Mouse (Mus musculus) forebrain, embryonic 13.5 days (tissue): ENCODE measurements around the gene Fam43a. TPM values are rescaled to one million over a fixed set of nuclear protein-coding genes. Genes with fewer than 3 reads are reported as not detected.

Experiments used
- ATAC-seq: fragments of 200-750 bp; cut with Nextera tagmentation; 2 replicates; pipeline ENCODE4 v1.8.0; 2017
- H3K27ac ChIP-seq: fragments of 300-500 bp; sonication (generic); 2 replicates; pipeline ENCODE4 v1.5.1; 2015; ENCODE audit warnings: inconsistent platforms, mild to moderate bottlenecking, moderate library complexity
- H3K27me3 ChIP-seq: fragments of 300-500 bp; sonication (generic); 2 replicates; pipeline ENCODE4 v1.6.1; 2015; ENCODE audit warnings: mild to moderate bottlenecking, inconsistent platforms
- H3K36me3 ChIP-seq: fragments of 300-500 bp; sonication (generic); 2 replicates; pipeline ENCODE4 v1.6.1; 2015; ENCODE audit warnings: mild to moderate bottlenecking, inconsistent platforms; ENCODE audit not compliant: poor library complexity, severe bottlenecking
- H3K4me1 ChIP-seq: fragments of 300-500 bp; sonication (generic); 2 replicates; pipeline ENCODE4 v1.6.1; 2015; ENCODE audit warnings: inconsistent platforms
- H3K4me2 ChIP-seq: fragments of 300-500 bp; sonication (generic); 2 replicates; pipeline ENCODE4 v1.6.1; 2015; ENCODE audit warnings: inconsistent platforms, mild to moderate bottlenecking, moderate library complexity
- H3K4me3 ChIP-seq: fragments of 300-500 bp; sonication (generic); 2 replicates; pipeline ENCODE4 v1.5.1; 2015; ENCODE audit warnings: mild to moderate bottlenecking, inconsistent platforms
- H3K9ac ChIP-seq: fragments of 300-500 bp; sonication (generic); 2 replicates; pipeline ENCODE4 v1.6.1; 2015; ENCODE audit warnings: mild to moderate bottlenecking, inconsistent platforms
- H3K9me3 ChIP-seq: fragments of 300-500 bp; sonication (generic); replicated peaks from 2 replicates; pipeline ENCODE4 v1.6.1; 2016; ENCODE audit warnings: inconsistent platforms
- WGBS: fragments of 180-500 bp; shearing (Covaris S2); methylation state at CpG from one replicate; pipeline ENCODE4 v1.1.7; 2015; 5-methylcytosine and 5-hydroxymethylcytosine counted together
- polyA plus RNA-seq: library from polyadenylated mRNA; unstranded; fragments of >200 nt; fragmentation: Nextera tagmentation; extraction: Ambion mirVana; gene quantifications from 2 replicates; pipeline ENCODE4 v1.2.1, GENCODE M21; 2015

The Fam43a gene
- polyA plus RNA-seq: 6.8 and 8.3 TPM in 2 replicates

GRCm38 (mm10) chr16:30599491-30600268 lies at the start of gene Fam43a:
Fam43a (plus strand) TSS chr16:30599723.
- WGBS: under 1% methylated on average over 62 of the region's 63 CpGs
- Histone ChIP-seq H3K9ac (peak within 1 kb of the TSS; percentile 70), H3K4me3 (peak within 1 kb of the TSS; percentile 60), H3K27ac (no peak within 1 kb of the TSS), H3K36me3 (no peaks in the 10 kb centered on the region), H3K9me3 (no peaks in the 10 kb centered on the region; the same call in 1 of the 2 replicates), H3K4me1 (peaks cover 51% of the 10 kb centered on the region), H3K27me3 (peaks cover 66% of the 10 kb centered on the region), H3K4me2 (peak within 1 kb of the TSS; percentile 96)
- peak; percentile 60 for ATAC-seq

GRCm38 (mm10) chr16:30549966-30550747 lies 49.4 kb upstream of the Fam43a start:
- H3K4me1 ChIP-seq: peaks cover 35% of the 10 kb centered on the region
- under 1% methylated on average over 61 of the region's 63 CpGs for WGBS
- H3K27ac ChIP-seq: peak overlapping the region; percentile 72
- peak; percentile 92 for ATAC-seq
- peaks cover 7% of the 10 kb centered on the region for H3K9me3 ChIP-seq
- H3K4me3 ChIP-seq: peak overlapping the region; percentile 55
- peak overlapping the region; percentile 58 for H3K4me2 ChIP-seq
- no peaks in the 10 kb centered on the region for H3K27me3 ChIP-seq
- peaks cover 24% of the 10 kb centered on the region for H3K36me3 ChIP-seq
- H3K9ac ChIP-seq: peak overlapping the region; percentile 79

GRCm38 (mm10) chr16:30550748-30551192 lies 48.8 kb upstream of the Fam43a start, which contains the start of gene Tmem44:
Tmem44 (minus strand) TSS chr16:30550842.
- H3K27me3 ChIP-seq: no peaks in the 10 kb centered on the region
- peaks cover 23% of the 10 kb centered on the region for H3K36me3 ChIP-seq
- H3K9ac ChIP-seq: peak within 1 kb of the TSS; percentile 79
- H3K4me3 ChIP-seq: peak within 1 kb of the TSS; percentile 55
- peak within 1 kb of the TSS; percentile 58 for H3K4me2 ChIP-seq
- H3K9me3 ChIP-seq: peaks cover 13% of the 10 kb centered on the region
- peak within 1 kb of the TSS; percentile 72 for H3K27ac ChIP-seq
- peaks cover 35% of the 10 kb centered on the region for H3K4me1 ChIP-seq
- ATAC-seq: peak; percentile 68
- WGBS: 8% methylated on average over 14 of the region's 14 CpGs

GRCm38 (mm10) chr16:30552621-30553338 lies 46.7 kb upstream of the Fam43a start:
- H3K9me3 ChIP-seq: peaks cover 27% of the 10 kb centered on the region
- peaks cover 26% of the 10 kb centered on the region for H3K36me3 ChIP-seq
- no peak overlapping the region for H3K4me3 ChIP-seq
- ATAC-seq: peak; percentile 31
- peak overlapping the region; percentile 36 for H3K9ac ChIP-seq
- H3K27ac ChIP-seq: peak overlapping the region; percentile 75
- H3K4me2 ChIP-seq: peak overlapping the region; percentile 9; the same call in 1 of the 2 replicates
- H3K27me3 ChIP-seq: no peaks in the 10 kb centered on the region
- H3K4me1 ChIP-seq: peaks cover 34% of the 10 kb centered on the region
- WGBS: 16% methylated on average over 11 of the region's 11 CpGs

- WGBS: 96% methylated on average over 8 of the region's 8 CpGs
- peaks cover 27% of the 10 kb centered on the region for H3K9me3 ChIP-seq
- H3K4me2 ChIP-seq: no peak overlapping the region
- H3K27me3 ChIP-seq: no peaks in the 10 kb centered on the region
- no peak overlapping the region for H3K27ac ChIP-seq
- no peak overlapping the region for H3K9ac ChIP-seq
- H3K4me3 ChIP-seq: no peak overlapping the region
- H3K4me1 ChIP-seq: peaks cover 20% of the 10 kb centered on the region
- ATAC-seq: no peak
- H3K36me3 ChIP-seq: peaks cover 40% of the 10 kb centered on the region
Measured at GRCm38 (mm10) chr16:30554109-30554508, 45.4 kb upstream of the Fam43a start.

GRCm38 (mm10) chr16:30559312-30559992 lies 40.1 kb upstream of the Fam43a start:
- Histone ChIP-seq H3K4me1 (no peaks in the 10 kb centered on the region), H3K4me3 (no peak overlapping the region), H3K9ac (no peak overlapping the region), H3K27ac (no peak overlapping the region), H3K4me2 (no peak overlapping the region), H3K36me3 (peaks cover 93% of the 10 kb centered on the region), H3K27me3 (no peaks in the 10 kb centered on the region), H3K9me3 (peaks cover 27% of the 10 kb centered on the region)
- ATAC-seq: no peak
- 93% methylated on average over 5 of the region's 5 CpGs for WGBS

- Histone ChIP-seq H3K9ac (no peak overlapping the region), H3K27ac (no peak overlapping the region), H3K4me3 (no peak overlapping the region), H3K36me3 (peaks cover 98% of the 10 kb centered on the region), H3K9me3 (peaks cover 15% of the 10 kb centered on the region), H3K4me2 (no peak overlapping the region), H3K27me3 (no peaks in the 10 kb centered on the region), H3K4me1 (no peaks in the 10 kb centered on the region)
- 91% methylated on average over 4 of the region's 4 CpGs for WGBS
- ATAC-seq: no peak
Measured at GRCm38 (mm10) chr16:30560601-30561000, 38.9 kb upstream of the Fam43a start.

GRCm38 (mm10) chr16:30565631-30566030 lies 33.9 kb upstream of the Fam43a start:
- Histone ChIP-seq H3K4me3 (no peak overlapping the region), H3K36me3 (peaks cover 98% of the 10 kb centered on the region), H3K4me1 (no peaks in the 10 kb centered on the region), H3K9ac (no peak overlapping the region), H3K4me2 (no peak overlapping the region), H3K27me3 (no peaks in the 10 kb centered on the region), H3K9me3 (no peaks in the 10 kb centered on the region), H3K27ac (no peak overlapping the region)
- 91% methylated on average over 6 of the region's 6 CpGs for WGBS
- no peak for ATAC-seq

GRCm38 (mm10) chr16:30570173-30570572 lies 29.4 kb upstream of the Fam43a start:
- 90% methylated on average over 4 of the region's 4 CpGs for WGBS
- Histone ChIP-seq H3K36me3 (peaks cover 95% of the 10 kb centered on the region), H3K4me1 (no peaks in the 10 kb centered on the region), H3K27ac (no peak overlapping the region), H3K4me3 (no peak overlapping the region), H3K4me2 (no peak overlapping the region), H3K9ac (no peak overlapping the region), H3K9me3 (no peaks in the 10 kb centered on the region), H3K27me3 (no peaks in the 10 kb centered on the region)
- ATAC-seq: no peak

- 96% methylated on average over 5 of the region's 5 CpGs for WGBS
- H3K4me1 ChIP-seq: no peaks in the 10 kb centered on the region
- peaks cover 96% of the 10 kb centered on the region for H3K36me3 ChIP-seq
- H3K4me2 ChIP-seq: no peak overlapping the region
- no peak for ATAC-seq
- H3K27me3 ChIP-seq: no peaks in the 10 kb centered on the region
- H3K4me3 ChIP-seq: no peak overlapping the region
- no peak overlapping the region for H3K27ac ChIP-seq
- no peak overlapping the region for H3K9ac ChIP-seq
- H3K9me3 ChIP-seq: no peaks in the 10 kb centered on the region
Measured at GRCm38 (mm10) chr16:30571378-30571777, 28.1 kb upstream of the Fam43a start.

GRCm38 (mm10) chr16:30572239-30572638 lies 27.3 kb upstream of the Fam43a start:
- WGBS: 27% methylated on average over 4 of the region's 4 CpGs

More at GRCm38 (mm10) chr16:30572239-30572638, 27.3 kb upstream of the Fam43a start:
- Histone ChIP-seq H3K27me3 (no peaks in the 10 kb centered on the region), H3K4me3 (no peak overlapping the region), H3K27ac (no peak overlapping the region), H3K9ac (no peak overlapping the region), H3K9me3 (no peaks in the 10 kb centered on the region), H3K36me3 (peaks cover 96% of the 10 kb centered on the region), H3K4me2 (no peak overlapping the region), H3K4me1 (no peaks in the 10 kb centered on the region)
- no peak for ATAC-seq
